Mouse (Mus musculus): ENCODE results near the gene Id1. TPM values are rescaled to one million over a fixed set of nuclear protein-coding genes. Genes with fewer than 3 reads are reported as not detected.

Id1 gene
- 10 to 100 TPM; 71.8 to 76.6 TPM for total RNA-seq (2021)

- DNase-seq = peak; percentile 91
These were observed at the start of gene Id1 for GRCm38 (mm10) chr2:152736090-152736601. Gene Id1 (plus strand): TSS chr2:152736251.

- no peak for DNase-seq
These were observed 49.7 kb upstream of the Id1 start for GRCm38 (mm10) chr2:152686399-152686798.

GRCm38 (mm10) chr2:152686806-152687267 lies 49.2 kb upstream of the Id1 start, which contains the start of gene Mcts2:
Gene Mcts2 (plus strand): TSS chr2:152687035.
- peak; percentile 96 for DNase-seq

GRCm38 (mm10) chr2:152691564-152692217 lies 44.4 kb upstream of the Id1 start:
- DNase-seq = no peak

GRCm38 (mm10) chr2:152693233-152693632 lies 42.8 kb upstream of the Id1 start:
- peak; percentile 81 for DNase-seq

GRCm38 (mm10) chr2:152693735-152694134 lies 42.3 kb upstream of the Id1 start:
- no peak for DNase-seq

- no peak for DNase-seq
These were observed 41.3 kb upstream of the Id1 start for GRCm38 (mm10) chr2:152694708-152695107.

GRCm38 (mm10) chr2:152696016-152696415 lies 40.0 kb upstream of the Id1 start:
- no peak for DNase-seq

- DNase-seq = peak; percentile 97
These were observed 39.4 kb upstream of the Id1 start for GRCm38 (mm10) chr2:152696476-152697164.

- DNase-seq = no peak
These were observed 35.9 kb upstream of the Id1 start for GRCm38 (mm10) chr2:152700138-152700537.

- DNase-seq = no peak
These were observed 35.3 kb upstream of the Id1 start for GRCm38 (mm10) chr2:152700725-152701124.

- DNase-seq = no peak
These were observed 32.3 kb upstream of the Id1 start for GRCm38 (mm10) chr2:152703596-152704255.

- DNase-seq = no peak
These were observed 31.8 kb upstream of the Id1 start for GRCm38 (mm10) chr2:152704256-152704605.

- DNase-seq = no peak
These were observed 31.2 kb upstream of the Id1 start for GRCm38 (mm10) chr2:152704811-152705370.

GRCm38 (mm10) chr2:152705993-152706571 lies 30.0 kb upstream of the Id1 start:
- DNase-seq = peak; percentile 80

GRCm38 (mm10) chr2:152707186-152707585 lies 28.9 kb upstream of the Id1 start:
- no peak for DNase-seq

GRCm38 (mm10) chr2:152707627-152708026 lies 28.4 kb upstream of the Id1 start:
- DNase-seq = peak; percentile 97

GRCm38 (mm10) chr2:152709066-152709465 lies 27.0 kb upstream of the Id1 start:
- no peak for DNase-seq

GRCm38 (mm10) chr2:152716241-152716772 lies 19.7 kb upstream of the Id1 start:
- no peak for DNase-seq

- DNase-seq = no peak
These were observed 18.4 kb upstream of the Id1 start for GRCm38 (mm10) chr2:152717652-152718051.

GRCm38 (mm10) chr2:152718076-152718475 lies 18.0 kb upstream of the Id1 start:
- no peak for DNase-seq

GRCm38 (mm10) chr2:152723651-152724331 lies 12.3 kb upstream of the Id1 start:
- peak; percentile 75 for DNase-seq

All from heart, postnatal 4 days (tissue).